Mouse (Mus musculus): ENCODE results near the gene Sema5b. TPM values are rescaled to one million over a fixed set of nuclear protein-coding genes. Genes with fewer than 3 reads are reported as not detected.

Sema5b gene
- polyA plus RNA-seq, 1 experiment from 2014 or later: 6.4 TPM

- Histone ChIP-seq H3K27me3 (no peaks in the 10 kb centered on the region), H3K4me1 (no peaks in the 10 kb centered on the region; the same call in 1 of the 2 replicates), H3K36me3 (no peaks in the 10 kb centered on the region), H3K4me2 (replicated peaks) (no peak overlapping the region), H3K27ac (no peak overlapping the region), H3K4me3 (no peak overlapping the region), H3K9ac (no peak overlapping the region), H3K9me3 (no peaks in the 10 kb centered on the region)
- WGBS: 66% methylated on average over 4 of the region's 4 CpGs
- ATAC-seq (ENCODE audit: low FRiP score, low read depth): no peak
These were observed 16.7 kb upstream of the Sema5b start for GRCm38 (mm10) chr16:35524200-35524599.

DNA sequence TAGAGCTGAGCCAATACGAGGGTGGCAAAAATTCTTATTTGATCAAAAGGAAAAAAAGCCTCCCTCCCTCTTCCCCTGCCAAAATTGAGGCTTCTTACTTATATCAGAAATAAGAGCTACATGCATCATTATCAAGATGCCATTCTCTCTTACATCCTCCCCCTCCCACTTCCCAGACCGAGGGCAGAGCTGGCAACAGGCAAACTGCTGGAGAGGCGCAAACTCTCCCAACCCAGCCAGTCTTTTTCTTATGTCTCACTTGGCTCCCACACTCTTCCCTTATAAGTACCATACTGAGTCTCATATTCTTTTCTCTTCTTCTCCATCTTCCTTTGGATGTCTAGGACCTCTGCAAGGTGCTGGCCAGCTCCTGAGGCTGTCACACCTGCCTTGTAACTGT, 6.3 kb upstream of the Sema5b start:
- H3K4me3 ChIP-seq: no peak overlapping the region
- no peak overlapping the region for H3K27ac ChIP-seq
- ATAC-seq (ENCODE audit: low FRiP score, low read depth): no peak
- no peak overlapping the region for H3K9ac ChIP-seq
- H3K9me3 ChIP-seq: no peaks in the 10 kb centered on the region
- WGBS: 68% methylated on average over 3 of the region's 3 CpGs
- H3K4me1 ChIP-seq: no peaks in the 10 kb centered on the region
- no peaks in the 10 kb centered on the region for H3K36me3 ChIP-seq
- H3K27me3 ChIP-seq: peaks cover 55% of the 10 kb centered on the region
- H3K4me2 ChIP-seq (replicated peaks): no peak overlapping the region

DNA sequence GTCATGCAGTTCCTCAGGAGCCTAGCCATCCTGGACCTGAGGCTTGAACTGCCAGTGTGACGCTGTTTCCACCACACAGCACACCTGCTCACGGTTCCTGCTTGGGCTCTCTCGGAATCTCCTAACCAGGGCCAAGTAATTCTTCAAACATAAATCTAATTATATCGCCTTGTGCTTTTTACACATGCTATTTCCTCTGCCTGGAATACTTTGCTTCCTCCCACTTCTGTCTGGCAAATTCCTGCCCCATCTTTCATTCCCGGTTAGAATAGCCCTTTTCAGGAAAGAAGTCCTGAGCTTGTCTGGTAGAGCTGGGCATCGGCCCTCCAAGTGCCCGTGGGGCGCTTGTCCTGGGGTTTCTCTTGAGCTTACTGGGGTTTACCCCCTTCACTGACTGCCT, 3.3 kb upstream of the Sema5b start:
- Histone ChIP-seq H3K9me3 (no peaks in the 10 kb centered on the region), H3K9ac (no peak overlapping the region), H3K36me3 (no peaks in the 10 kb centered on the region), H3K4me2 (replicated peaks) (no peak overlapping the region), H3K4me1 (peaks cover 17% of the 10 kb centered on the region), H3K27me3 (peaks cover 77% of the 10 kb centered on the region), H3K27ac (no peak overlapping the region), H3K4me3 (no peak overlapping the region)
- 80% methylated on average over 8 of the region's 8 CpGs for WGBS
- no peak for ATAC-seq (ENCODE audit: low FRiP score, low read depth)

DNA sequence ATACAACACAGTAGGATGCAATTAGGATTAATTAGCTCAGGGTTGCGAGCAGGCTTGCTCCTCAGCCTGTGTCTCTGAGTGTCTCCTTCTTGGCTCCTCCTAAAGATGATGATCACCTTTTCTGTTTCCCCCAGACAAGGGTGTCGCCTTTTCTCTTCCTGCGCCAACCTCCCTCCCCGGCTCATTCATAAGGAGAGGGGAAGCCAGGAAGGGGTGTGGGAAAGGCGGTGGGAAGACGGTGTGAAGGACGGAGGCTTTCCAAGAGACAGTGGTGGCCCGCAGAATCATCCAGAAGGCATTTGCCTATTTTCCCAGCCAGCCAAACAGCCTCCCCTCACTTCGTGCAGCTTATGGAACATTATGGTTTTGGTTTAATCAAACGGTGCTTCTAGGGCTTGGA, 1.9 kb upstream of the Sema5b start:
- no peak for ATAC-seq (ENCODE audit: low FRiP score, low read depth)
- H3K4me2 ChIP-seq (replicated peaks): no peak overlapping the region
- H3K9ac ChIP-seq: no peak overlapping the region
- no peaks in the 10 kb centered on the region for H3K9me3 ChIP-seq
- H3K27me3 ChIP-seq: peaks cover 85% of the 10 kb centered on the region
- no peaks in the 10 kb centered on the region for H3K36me3 ChIP-seq
- peaks cover 21% of the 10 kb centered on the region for H3K4me1 ChIP-seq
- no peak overlapping the region for H3K4me3 ChIP-seq
- WGBS: 46% methylated on average over 10 of the region's 10 CpGs
- H3K27ac ChIP-seq: no peak overlapping the region

DNA sequence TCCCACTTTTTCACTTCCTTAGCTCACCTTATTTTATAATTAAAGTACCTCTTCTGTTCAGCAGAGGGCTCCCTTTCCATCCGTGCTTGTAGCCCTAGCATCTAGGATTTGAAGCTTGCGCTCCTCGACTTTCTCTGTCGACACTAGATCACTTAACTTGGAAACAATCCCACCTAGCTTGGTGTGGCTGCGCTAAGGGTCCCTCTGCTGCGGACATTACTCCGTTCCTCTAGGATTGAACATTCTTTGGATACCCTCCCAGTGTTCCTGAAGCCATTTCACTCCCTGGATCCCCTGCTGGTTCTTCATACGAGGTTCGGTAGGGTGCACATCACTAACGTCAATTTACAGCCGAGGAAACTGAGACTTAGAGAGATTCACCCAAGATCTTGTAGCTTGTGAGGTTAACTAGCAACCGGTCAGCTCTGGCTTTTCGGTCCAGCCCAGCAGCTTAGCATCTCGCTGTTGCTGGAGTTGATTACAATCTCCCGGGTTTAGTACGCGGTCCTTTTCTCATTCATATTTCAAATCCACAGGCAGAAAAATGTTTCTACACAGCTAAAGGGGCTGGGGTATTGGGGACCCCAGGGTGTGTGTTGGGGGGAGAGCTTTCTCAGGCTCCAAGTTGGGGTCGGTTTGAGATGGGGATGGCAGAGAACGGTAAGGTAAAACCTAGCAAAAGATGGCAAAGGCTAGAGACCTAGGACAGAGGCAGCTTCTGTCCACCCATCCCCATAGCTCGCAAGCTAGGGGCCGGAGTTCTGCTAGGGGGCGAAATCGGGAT, 420 bp upstream of the Sema5b start:
- H3K27ac ChIP-seq: no peak overlapping the region
- H3K9ac ChIP-seq: peak overlapping the region; percentile 74
- H3K27me3 ChIP-seq: peaks cover 79% of the 10 kb centered on the region
- no peaks in the 10 kb centered on the region for H3K9me3 ChIP-seq
- H3K4me1 ChIP-seq: peaks cover 21% of the 10 kb centered on the region
- under 1% methylated on average over 23 of the region's 23 CpGs for WGBS
- H3K36me3 ChIP-seq: no peaks in the 10 kb centered on the region
- peak overlapping the region; percentile 64 for H3K4me3 ChIP-seq
- ATAC-seq (ENCODE audit: low FRiP score, low read depth): peak; percentile 45
- peak overlapping the region; percentile 97 for H3K4me2 ChIP-seq (replicated peaks)

GRCm38 (mm10) chr16:35541661-35542420, 896 bp downstream of the Sema5b start:
- H3K9ac ChIP-seq: peak overlapping the region; percentile 74
- no peaks in the 10 kb centered on the region for H3K9me3 ChIP-seq
- H3K4me2 ChIP-seq (replicated peaks): peak overlapping the region; percentile 97
- H3K4me1 ChIP-seq: peaks cover 21% of the 10 kb centered on the region
- peak overlapping the region; percentile 64 for H3K4me3 ChIP-seq
- peak overlapping the region; percentile 39; the same call in 1 of the 2 replicates for H3K27ac ChIP-seq
- peak; percentile 30; the same call in 1 of the 2 replicates for ATAC-seq (ENCODE audit: low FRiP score, low read depth)
- no peaks in the 10 kb centered on the region for H3K36me3 ChIP-seq
- WGBS: under 1% methylated on average over 53 of the region's 54 CpGs
- peaks cover 78% of the 10 kb centered on the region for H3K27me3 ChIP-seq

DNA sequence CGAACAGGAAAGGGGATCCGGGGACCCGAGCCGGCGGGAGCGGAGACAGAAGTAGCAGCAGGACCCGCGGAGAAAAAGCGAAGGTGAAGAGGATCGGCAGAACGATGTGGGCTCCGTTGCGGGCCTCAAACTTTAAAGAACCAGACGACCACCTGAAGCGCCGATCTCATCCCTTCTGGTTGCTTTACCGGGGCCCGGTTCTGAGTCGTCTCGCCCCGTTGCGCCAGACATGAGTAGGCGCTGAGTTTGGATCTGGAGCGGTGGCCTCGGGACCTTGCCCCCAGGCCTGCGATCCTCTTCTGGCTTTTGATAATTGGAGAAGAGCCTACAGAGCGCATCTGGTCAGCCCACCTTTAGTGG, 1.5 kb downstream of the Sema5b start:
- Histone ChIP-seq H3K4me1 (peaks cover 21% of the 10 kb centered on the region), H3K27me3 (peaks cover 72% of the 10 kb centered on the region), H3K27ac (no peak overlapping the region), H3K36me3 (no peaks in the 10 kb centered on the region), H3K9me3 (no peaks in the 10 kb centered on the region), H3K4me3 (peak overlapping the region; percentile 64), H3K9ac (peak overlapping the region; percentile 74), H3K4me2 (replicated peaks) (peak overlapping the region; percentile 97)
- 2% methylated on average over 27 of the region's 27 CpGs for WGBS
- no peak for ATAC-seq (ENCODE audit: low FRiP score, low read depth)

- H3K4me2 ChIP-seq (replicated peaks): no peak overlapping the region
- 79% methylated on average over 4 of the region's 4 CpGs for WGBS
- H3K4me3 ChIP-seq: no peak overlapping the region
- no peaks in the 10 kb centered on the region for H3K9me3 ChIP-seq
- no peak overlapping the region for H3K27ac ChIP-seq
- H3K9ac ChIP-seq: no peak overlapping the region
- H3K27me3 ChIP-seq: peaks cover 43% of the 10 kb centered on the region
- no peaks in the 10 kb centered on the region for H3K36me3 ChIP-seq
- no peak for ATAC-seq (ENCODE audit: low FRiP score, low read depth)
- H3K4me1 ChIP-seq: peaks cover 11% of the 10 kb centered on the region
These were observed 4.8 kb downstream of the Sema5b start for GRCm38 (mm10) chr16:35545723-35546122.

DNA sequence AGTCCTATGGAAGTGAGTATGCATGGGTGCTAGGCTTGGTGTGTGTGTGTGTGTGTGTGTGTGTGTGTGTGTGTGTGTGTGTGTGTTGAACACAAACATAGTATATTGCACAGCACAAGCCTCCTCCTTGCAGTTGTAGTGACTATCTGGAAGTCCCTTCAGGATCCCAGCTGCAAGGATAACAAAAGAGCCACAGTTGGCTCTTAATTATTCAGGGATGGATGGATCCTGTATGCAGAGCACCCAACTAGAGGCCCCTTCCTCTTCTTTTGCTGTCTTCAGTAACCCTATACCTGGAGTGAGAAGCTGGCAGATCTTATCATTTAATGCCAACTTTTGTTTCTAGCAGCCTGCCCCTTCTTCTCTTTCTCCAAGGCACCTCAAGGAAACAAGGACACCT, 7.0 kb downstream of the Sema5b start:
- no peak overlapping the region for H3K4me2 ChIP-seq (replicated peaks)
- H3K27me3 ChIP-seq: peaks cover 26% of the 10 kb centered on the region
- no peak overlapping the region for H3K27ac ChIP-seq
- no peak for ATAC-seq (ENCODE audit: low FRiP score, low read depth)
- H3K9ac ChIP-seq: no peak overlapping the region
- H3K4me1 ChIP-seq: peaks cover under 1% of the 10 kb centered on the region
- no peaks in the 10 kb centered on the region for H3K9me3 ChIP-seq
- no peaks in the 10 kb centered on the region for H3K36me3 ChIP-seq
- no peak overlapping the region for H3K4me3 ChIP-seq

DNA sequence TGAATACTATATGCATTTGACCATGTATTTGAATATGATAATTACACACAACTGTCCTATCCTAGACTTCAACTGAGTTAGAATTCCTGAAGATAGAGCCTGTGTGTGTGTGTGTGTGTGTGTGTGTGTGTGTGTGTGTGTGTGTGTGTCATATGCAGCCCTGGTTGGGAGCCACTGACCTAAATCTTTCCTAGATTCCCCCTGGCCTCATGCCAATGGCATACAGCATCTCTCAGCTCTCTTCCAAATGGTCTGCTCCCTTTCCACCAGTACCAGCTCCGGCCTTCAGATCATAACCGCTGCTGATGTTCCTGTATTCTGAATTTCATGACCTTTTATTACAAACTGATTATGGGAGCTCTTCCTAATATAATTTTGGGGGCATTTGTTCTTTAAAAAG, 8.4 kb downstream of the Sema5b start:
- WGBS: 95% methylated on average over 2 of the region's 2 CpGs
- no peak for ATAC-seq (ENCODE audit: low FRiP score, low read depth)

DNA sequence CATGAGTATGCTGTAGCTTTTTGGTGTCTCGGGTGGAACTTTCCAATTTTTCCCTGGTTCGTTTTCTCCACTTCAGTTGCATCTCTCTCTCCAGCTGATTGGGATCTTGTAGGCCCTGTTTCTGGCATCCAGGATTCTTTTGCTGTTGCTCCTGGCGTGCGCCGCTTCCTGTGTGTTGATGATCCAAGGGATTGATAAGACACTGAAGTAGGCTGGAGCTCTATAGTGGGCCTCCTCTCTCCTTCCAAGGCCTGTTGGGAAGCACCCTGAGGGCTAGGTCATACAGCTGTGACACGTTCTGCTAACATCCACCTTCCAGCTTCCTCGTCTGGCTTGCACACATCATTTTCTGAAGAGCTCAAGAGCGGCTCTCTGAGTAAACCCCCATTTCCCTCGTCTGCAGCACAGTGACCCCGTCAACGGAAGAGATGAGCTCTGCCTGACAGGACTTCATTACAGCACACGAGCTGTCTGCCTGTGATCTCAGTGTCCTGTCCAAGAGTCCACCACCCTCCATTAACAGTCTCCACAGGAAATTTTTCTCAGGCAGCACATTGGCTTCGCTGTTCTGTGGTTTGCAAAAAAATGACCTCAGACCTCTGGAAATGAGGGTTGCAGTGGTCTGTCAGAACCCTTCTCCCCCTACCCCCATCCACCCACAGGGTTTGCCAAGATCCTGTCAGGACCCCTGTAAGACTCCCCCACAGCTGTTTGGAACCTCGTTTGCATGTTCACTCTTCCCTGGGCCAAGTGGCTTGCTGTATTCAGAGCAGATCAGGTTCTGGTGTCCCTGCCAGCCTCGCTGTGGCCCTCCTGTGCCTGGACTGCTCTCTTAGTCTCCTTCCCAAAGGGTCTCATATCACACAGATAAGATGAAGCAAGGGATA, 14.9 kb downstream of the Sema5b start:
- H3K36me3 ChIP-seq: no peaks in the 10 kb centered on the region
- no peak overlapping the region for H3K4me3 ChIP-seq
- no peak for ATAC-seq (ENCODE audit: low FRiP score, low read depth)
- 70% methylated on average over 15 of the region's 15 CpGs for WGBS
- no peak overlapping the region for H3K9ac ChIP-seq
- H3K4me2 ChIP-seq (replicated peaks): no peak overlapping the region
- H3K27me3 ChIP-seq: no peaks in the 10 kb centered on the region
- no peaks in the 10 kb centered on the region for H3K9me3 ChIP-seq
- no peak overlapping the region for H3K27ac ChIP-seq
- peaks cover 16% of the 10 kb centered on the region for H3K4me1 ChIP-seq

More for the DNA sequence above, 8.4 kb downstream of the Sema5b start:
- peaks cover 13% of the 10 kb centered on the region; the same call in 1 of the 2 replicates for H3K27me3 ChIP-seq
- no peaks in the 10 kb centered on the region for H3K36me3 ChIP-seq
- H3K9ac ChIP-seq: no peak overlapping the region
- H3K4me1 ChIP-seq: no peaks in the 10 kb centered on the region
- H3K27ac ChIP-seq: no peak overlapping the region
- no peak overlapping the region for H3K4me2 ChIP-seq (replicated peaks)
- no peak overlapping the region for H3K4me3 ChIP-seq
- no peaks in the 10 kb centered on the region for H3K9me3 ChIP-seq

- H3K4me2 ChIP-seq (replicated peaks): no peak overlapping the region
- 49% methylated on average over 6 of the region's 6 CpGs for WGBS
- no peak overlapping the region for H3K27ac ChIP-seq
- H3K9ac ChIP-seq: no peak overlapping the region
- H3K4me3 ChIP-seq: no peak overlapping the region
- no peaks in the 10 kb centered on the region for H3K9me3 ChIP-seq
- H3K4me1 ChIP-seq: peaks cover 16% of the 10 kb centered on the region
- ATAC-seq (ENCODE audit: low FRiP score, low read depth): no peak
- no peaks in the 10 kb centered on the region for H3K36me3 ChIP-seq
- H3K27me3 ChIP-seq: no peaks in the 10 kb centered on the region
These were observed 16.1 kb downstream of the Sema5b start for GRCm38 (mm10) chr16:35557038-35557437.
